Mouse (Mus musculus): ENCODE data around the gene S100a9. TPM values are rescaled to one million over a fixed set of nuclear protein-coding genes. Genes with fewer than 3 reads are reported as not detected.

The S100a9 gene
- total RNA-seq, 2 experiments from 2014 or later: 333 to 894 TPM

Other genes starting within 250 kb of the S100a9 start
- 0.82 TPM in 1 of 2 replicates, not detected in the other for gene Npr1, start 229.9 kb downstream of the S100a9 start, total RNA-seq (2014; fragmentation: Nextera tagmentation)
- not detected in 2 replicates for gene Npr1, start 229.9 kb downstream of the S100a9 start, total RNA-seq (2017)
- gene Ilf2, start 219.6 kb downstream of the S100a9 start, total RNA-seq (2014; fragmentation: Nextera tagmentation): 120 and 128 TPM in 2 replicates
- 176 and 204 TPM in 2 replicates for gene Ilf2, start 219.6 kb downstream of the S100a9 start, total RNA-seq (2017)
- gene Snapin, start 204.7 kb downstream of the S100a9 start, total RNA-seq (2014; fragmentation: Nextera tagmentation): 31.7 and 47.1 TPM in 2 replicates
- 35.5 and 44.1 TPM in 2 replicates for gene Snapin, start 204.7 kb downstream of the S100a9 start, total RNA-seq (2017)
- 97.6 and 127 TPM in 2 replicates for gene Chtop, start 186.2 kb downstream of the S100a9 start, total RNA-seq (2014; fragmentation: Nextera tagmentation)
- 93.2 and 107 TPM in 2 replicates for gene Chtop, start 186.2 kb downstream of the S100a9 start, total RNA-seq (2017)
- 106 and 130 TPM in 2 replicates for gene S100a1, start 181.3 kb downstream of the S100a9 start, total RNA-seq (2014; fragmentation: Nextera tagmentation)
- gene S100a1, start 181.3 kb downstream of the S100a9 start, total RNA-seq (2017): 119 and 162 TPM in 2 replicates
- gene S100a13, start 181.3 kb downstream of the S100a9 start, total RNA-seq (2014; fragmentation: Nextera tagmentation): 60.2 and 62.1 TPM in 2 replicates
- 73.2 and 77.0 TPM in 2 replicates for gene S100a13, start 181.3 kb downstream of the S100a9 start, total RNA-seq (2017)
- gene S100a14, start 168.9 kb downstream of the S100a9 start, total RNA-seq (2014; fragmentation: Nextera tagmentation): not detected in 2 replicates
- gene S100a14, start 168.9 kb downstream of the S100a9 start, total RNA-seq (2017): not detected in 2 replicates
- gene S100a16, start 158.5 kb downstream of the S100a9 start, total RNA-seq (2014; fragmentation: Nextera tagmentation): not detected in 2 replicates
- not detected in 2 replicates for gene S100a16, start 158.5 kb downstream of the S100a9 start, total RNA-seq (2017)
- gene S100a3, start 135.1 kb downstream of the S100a9 start, total RNA-seq (2014; fragmentation: Nextera tagmentation): not detected in 2 replicates
- not detected in 2 replicates for gene S100a3, start 135.1 kb downstream of the S100a9 start, total RNA-seq (2017)
- not detected in 2 replicates for gene S100a2, start 105.5 kb downstream of the S100a9 start, total RNA-seq (2014; fragmentation: Nextera tagmentation)
- gene S100a2, start 105.5 kb downstream of the S100a9 start, total RNA-seq (2017): not detected in 2 replicates
- gene Gm42674, start 93.8 kb downstream of the S100a9 start, total RNA-seq (2014; fragmentation: Nextera tagmentation): not detected in 2 replicates
- not detected in 2 replicates for gene Gm42674, start 93.8 kb downstream of the S100a9 start, total RNA-seq (2017)
- 20.4 and 46.6 TPM in 2 replicates for gene S100a4, start 92.0 kb downstream of the S100a9 start, total RNA-seq (2014; fragmentation: Nextera tagmentation)
- gene S100a4, start 92.0 kb downstream of the S100a9 start, total RNA-seq (2017): 21.0 and 41.8 TPM in 2 replicates
- not detected in 2 replicates for gene S100a5, start 87.2 kb downstream of the S100a9 start, total RNA-seq (2014; fragmentation: Nextera tagmentation)
- not detected in 2 replicates for gene S100a5, start 87.2 kb downstream of the S100a9 start, total RNA-seq (2017)
- 3.6 and 13.4 TPM in 2 replicates for gene S100a6, start 82.8 kb downstream of the S100a9 start, total RNA-seq (2014; fragmentation: Nextera tagmentation)
- 13.0 and 18.6 TPM in 2 replicates for gene S100a6, start 82.8 kb downstream of the S100a9 start, total RNA-seq (2017)
- gene S100a7a, start 41.7 kb downstream of the S100a9 start, total RNA-seq (2014; fragmentation: Nextera tagmentation): not detected in 2 replicates
- gene S100a7a, start 41.7 kb downstream of the S100a9 start, total RNA-seq (2017): not detected in 2 replicates
- 347 and 679 TPM in 2 replicates for gene S100a8, start 26.7 kb downstream of the S100a9 start, total RNA-seq (2014; fragmentation: Nextera tagmentation)
- 895 and 1,441 TPM in 2 replicates for gene S100a8, start 26.7 kb downstream of the S100a9 start, total RNA-seq (2017)
- not detected in 2 replicates for gene Pglyrp4, start 31.2 kb upstream of the S100a9 start, total RNA-seq (2014; fragmentation: Nextera tagmentation)
- gene Pglyrp4, start 31.2 kb upstream of the S100a9 start, total RNA-seq (2017): not detected in 2 replicates
- not detected in 2 replicates for gene Gm5849, start 82.2 kb upstream of the S100a9 start, total RNA-seq (2014; fragmentation: Nextera tagmentation)
- not detected in 2 replicates for gene Gm5849, start 82.2 kb upstream of the S100a9 start, total RNA-seq (2017)

Measured in granulocyte monocyte progenitor cell, adult 5-6 weeks (primary cell).